Mouse (Mus musculus): Measurements from ENCODE around the gene Rnf26.

GRCm38 (mm10) chr9:44095781-44096180 is 17.5 kb downstream of the Rnf26 start:
- no peak for TF ChIP-seq POLR2A (IDR thresholded peaks at IDR 0.05; ENCODE audit: insufficient read depth, low read depth, low read length)
- TF ChIP-seq CTCF (IDR thresholded peaks at IDR 0.05) = no peak
